Mouse (Mus musculus) ES-Bruce4 (cell line): Measurements from ENCODE around the gene Kcnj10.

Source experiments
- CTCF ChIP-seq: IDR thresholded peaks from one replicate; pipeline ENCODE4 v1.8.1; 2011; ENCODE audit warnings: low read depth, low read length
- POLR2A ChIP-seq: IDR thresholded peaks from one replicate; pipeline ENCODE4 v1.8.1; 2011; ENCODE audit warnings: low read length; ENCODE audit not compliant: insufficient read depth

DNA sequence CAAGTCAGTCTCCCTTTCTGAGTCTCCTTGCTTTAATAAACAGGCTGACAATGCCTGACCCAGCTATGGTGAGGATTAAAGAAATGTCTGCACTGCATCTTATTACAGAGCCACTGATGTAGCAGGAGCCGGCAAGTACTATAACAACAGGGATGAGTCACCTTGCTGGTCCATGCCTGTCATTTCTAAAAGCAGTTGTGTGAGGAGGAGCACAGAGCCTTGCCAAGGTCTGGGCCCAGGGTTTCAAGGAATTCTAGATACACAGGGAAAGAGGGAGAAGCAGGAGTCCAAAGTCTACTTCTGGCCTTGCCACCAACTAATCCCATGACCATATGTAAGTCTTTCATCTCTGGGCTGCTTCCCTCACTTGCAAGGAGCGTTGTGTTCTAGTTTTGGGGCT, 48.1 kb upstream of the Kcnj10 start:
- TF ChIP-seq CTCF, result no peak
- no peak for TF ChIP-seq POLR2A
